Mouse (Mus musculus): ENCODE data around the gene Nudcd3.

- TF ChIP-seq CTCF (IDR thresholded peaks at IDR 0.05; ENCODE audit: extremely low read depth, insufficient read depth, insufficient read length, insufficient replicate concordance) (no peak), POLR2A (IDR thresholded peaks at IDR 0.05; ENCODE audit: low read depth, low read length) (no peak)
Observed at GRCm38 (mm10) chr11:6158515-6158914, 41.7 kb downstream of the Nudcd3 start.
